Mouse (Mus musculus) gastrocnemius, postnatal 4 days (tissue): ENCODE measurements around the gene Copg2. TPM values are rescaled to one million over a fixed set of nuclear protein-coding genes. Genes with fewer than 3 reads are reported as not detected.

ENCODE experiments used
- DNase-seq, 2 experiments: peaks; one replicate each; pipeline ENCODE4 v3.0.0; 2021 to 2022; ENCODE audit warnings: low spot score in 2 of 2, mixed read lengths in 2 of 2
- total RNA-seq, 2 experiments: library from RNA; stranded (reverse); gene quantifications; 2 replicates each; pipeline ENCODE4 v1.2.3; 2021

The Copg2 gene
- total RNA-seq, 2 experiments from 2014 or later, result 43.7 to 44.4 TPM

DNA sequence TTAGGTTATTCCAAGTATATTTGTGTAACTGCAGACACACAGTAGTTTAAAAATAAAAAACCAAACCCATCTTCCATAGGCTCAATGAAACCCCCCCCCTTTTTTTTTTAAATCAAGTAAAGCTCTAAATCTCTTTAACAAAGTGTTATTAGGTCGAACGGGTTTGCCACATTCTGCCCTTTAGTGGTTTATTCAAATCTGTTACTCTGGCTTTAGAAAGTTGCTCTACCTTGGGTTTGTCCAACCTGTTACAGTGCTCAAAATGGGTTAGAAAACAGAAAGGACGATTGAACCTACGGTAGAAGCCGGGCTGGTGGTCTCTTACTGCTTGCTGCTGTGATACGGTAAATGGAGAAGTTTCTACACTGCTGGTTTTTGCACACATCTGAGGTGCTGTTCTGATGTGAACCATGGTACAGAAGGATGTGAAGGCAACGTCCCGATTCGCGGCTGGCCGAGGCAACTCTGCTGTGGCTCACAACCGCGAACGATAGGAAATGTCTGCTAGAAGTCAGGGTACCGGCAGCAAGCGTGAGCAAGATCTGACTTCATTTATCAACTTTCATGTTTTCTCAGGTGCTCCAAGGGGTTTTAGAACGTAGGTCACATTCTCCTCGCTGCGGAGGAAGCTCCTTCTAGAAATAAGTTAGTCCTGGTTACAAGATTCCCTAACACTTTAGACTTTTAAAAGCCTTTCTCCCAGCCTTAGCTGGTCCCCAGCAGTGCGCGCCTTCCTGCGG is 161.4 kb downstream of the Copg2 start:
- DNase-seq, result no peak

DNA sequence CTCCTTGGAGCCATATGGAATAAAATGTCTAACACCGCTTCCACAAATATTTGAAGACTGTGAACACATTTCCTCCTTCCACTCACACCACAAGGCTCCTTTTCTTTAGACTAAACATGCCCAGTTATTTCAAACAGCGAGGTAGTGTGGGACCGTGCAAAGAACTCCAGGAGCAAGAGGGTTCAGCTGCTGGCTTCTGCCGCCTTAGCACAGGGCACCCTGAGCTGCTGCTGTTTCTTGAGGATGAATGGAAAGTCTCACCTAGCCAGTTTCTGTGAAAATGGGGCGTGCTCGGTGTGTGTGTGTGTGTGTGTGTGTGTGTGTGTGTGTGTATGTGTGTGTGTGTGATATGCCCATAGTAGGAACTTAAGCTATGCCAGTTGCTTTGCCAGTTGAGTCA is 162.1 kb downstream of the Copg2 start:
- no peak for DNase-seq

DNA sequence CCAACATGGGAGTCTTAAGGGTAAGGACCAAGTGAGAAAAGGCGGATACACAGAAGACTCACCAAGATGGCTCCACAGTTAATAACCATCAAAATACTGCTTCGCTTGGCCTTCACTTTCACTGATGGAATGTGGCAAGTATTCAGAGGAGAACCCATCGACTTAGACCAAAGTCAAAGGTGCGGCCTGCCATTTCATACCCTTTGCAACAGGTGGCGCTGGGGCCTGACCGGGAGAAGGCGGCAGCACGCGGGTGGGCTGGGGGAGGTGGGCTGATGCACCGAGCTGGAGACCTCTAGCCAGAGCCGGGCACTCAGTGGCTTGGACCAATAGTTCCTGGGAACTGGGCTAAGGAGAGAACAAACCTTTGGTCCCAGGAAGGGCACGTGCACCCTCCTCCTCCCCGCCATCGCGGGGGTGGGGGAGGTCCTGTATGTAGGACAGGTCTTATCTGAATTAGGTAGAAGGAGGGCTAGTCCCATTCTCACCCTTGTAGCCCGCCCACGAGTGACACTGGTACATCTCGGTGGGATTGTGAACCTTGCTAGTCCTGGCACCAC is 163.9 kb downstream of the Copg2 start:
- DNase-seq, result no peak

DNA sequence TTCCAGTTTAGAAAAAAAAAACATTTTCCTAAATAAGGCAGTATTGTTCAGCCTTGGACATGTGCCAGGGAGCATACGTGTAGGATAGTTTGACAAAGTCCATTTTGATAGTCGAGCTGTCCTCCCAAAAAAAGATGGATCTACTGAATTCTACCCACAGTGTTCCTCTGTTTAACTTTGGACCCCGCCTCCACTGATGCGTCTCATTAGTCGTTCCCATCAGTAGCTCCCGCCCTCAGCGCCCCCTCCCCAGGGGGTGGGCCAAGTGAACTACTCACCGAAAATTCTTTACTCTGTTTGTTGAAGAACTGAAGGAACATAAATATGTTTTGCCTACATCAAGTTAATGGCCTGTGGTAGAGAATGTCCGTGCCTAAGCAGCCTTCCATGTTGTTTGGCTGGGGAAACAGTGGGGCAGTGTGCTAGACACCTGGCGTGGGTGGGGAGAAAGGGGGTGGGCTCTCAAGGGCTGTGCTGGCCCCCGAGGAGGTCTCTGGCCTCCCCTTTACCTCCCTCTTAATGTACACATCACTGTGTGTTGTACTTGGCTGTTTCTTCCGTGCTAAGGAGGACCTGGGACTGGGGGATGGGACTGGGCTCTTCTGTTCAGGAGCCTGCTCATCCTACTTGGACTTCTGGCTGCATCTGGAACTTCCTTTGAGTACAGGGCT is 166.2 kb downstream of the Copg2 start:
- no peak for DNase-seq

DNA sequence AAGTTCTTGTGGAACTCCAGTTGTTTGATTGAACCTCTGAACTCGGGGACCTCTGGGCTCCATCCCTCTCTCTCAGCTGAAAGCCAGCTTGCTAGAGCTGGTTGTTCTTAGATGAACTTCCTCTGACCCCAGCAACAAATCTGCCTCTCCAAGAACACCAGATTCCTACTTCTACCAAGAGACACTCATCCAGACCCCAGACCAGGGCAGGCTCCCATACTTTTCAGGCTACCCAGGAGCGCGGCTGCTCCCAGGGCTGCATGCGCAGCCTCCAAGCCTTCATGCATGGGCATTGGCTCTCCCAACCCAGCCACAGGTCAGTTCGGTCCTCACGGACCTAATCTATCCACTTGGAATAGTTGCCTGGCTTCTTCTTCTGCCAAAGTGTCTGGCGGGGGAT is 173.3 kb downstream of the Copg2 start, which contains the start of gene Mest:
TSS of gene Mest (plus strand) at position 217 of the 400 bp plus-strand sequence.
- no peak for DNase-seq

DNA sequence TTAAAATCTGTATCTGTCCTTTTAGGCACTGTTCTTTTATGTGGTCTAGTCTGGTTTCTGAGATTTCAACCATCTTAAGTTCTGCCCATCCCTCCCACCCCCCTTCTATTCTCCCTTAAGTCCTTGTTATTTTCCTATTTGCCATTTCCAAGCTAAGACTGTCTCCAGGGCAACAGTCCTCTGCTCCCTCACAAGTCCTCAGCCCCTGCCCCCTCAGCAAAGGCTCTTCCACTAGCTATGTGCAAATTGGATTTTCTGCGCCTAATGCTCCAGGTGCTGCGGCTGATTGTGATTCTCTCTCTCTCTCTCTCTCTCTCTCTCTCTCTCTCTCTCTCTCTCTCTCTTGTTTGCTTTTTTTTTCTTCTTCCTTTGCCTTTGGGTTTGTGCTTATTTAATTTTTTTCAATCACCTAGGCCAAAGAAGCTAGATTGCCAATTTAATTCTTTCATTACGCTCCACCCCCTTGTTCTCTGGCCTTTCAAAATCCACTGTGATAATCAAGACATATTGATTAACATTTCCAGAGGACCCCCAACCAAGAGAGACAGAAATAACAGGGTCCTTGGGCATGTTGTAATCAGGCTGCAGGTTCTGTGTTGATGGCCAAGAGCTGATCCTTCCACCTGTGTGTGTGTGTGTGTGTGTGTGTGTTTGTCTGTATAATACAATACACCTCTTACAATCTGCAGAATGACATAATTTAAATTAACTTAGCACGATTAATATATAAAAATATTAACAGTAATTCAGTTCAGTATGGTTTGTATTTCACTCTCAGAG is 174.0 kb downstream of the Copg2 start:
- no peak for DNase-seq

DNA sequence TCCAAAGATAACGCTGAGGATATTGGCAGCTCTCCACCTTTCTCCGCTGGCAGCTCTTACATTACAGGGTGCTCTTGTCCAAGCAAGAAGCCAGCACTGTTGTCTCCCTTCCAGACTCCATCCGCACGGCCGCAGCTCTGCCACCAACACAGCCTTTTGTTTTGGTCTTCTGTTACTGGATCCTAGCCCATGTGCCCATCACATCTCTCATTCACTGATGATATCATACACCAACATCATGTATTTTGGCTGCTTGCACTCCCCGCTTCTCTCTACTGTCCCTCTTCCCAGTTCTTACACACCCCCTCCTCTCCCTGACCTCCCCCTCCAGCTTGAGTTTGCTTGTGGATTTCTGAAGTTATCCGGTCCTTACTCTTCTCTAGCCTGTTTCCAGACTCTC is 179.8 kb downstream of the Copg2 start:
- DNase-seq, result no peak

DNA sequence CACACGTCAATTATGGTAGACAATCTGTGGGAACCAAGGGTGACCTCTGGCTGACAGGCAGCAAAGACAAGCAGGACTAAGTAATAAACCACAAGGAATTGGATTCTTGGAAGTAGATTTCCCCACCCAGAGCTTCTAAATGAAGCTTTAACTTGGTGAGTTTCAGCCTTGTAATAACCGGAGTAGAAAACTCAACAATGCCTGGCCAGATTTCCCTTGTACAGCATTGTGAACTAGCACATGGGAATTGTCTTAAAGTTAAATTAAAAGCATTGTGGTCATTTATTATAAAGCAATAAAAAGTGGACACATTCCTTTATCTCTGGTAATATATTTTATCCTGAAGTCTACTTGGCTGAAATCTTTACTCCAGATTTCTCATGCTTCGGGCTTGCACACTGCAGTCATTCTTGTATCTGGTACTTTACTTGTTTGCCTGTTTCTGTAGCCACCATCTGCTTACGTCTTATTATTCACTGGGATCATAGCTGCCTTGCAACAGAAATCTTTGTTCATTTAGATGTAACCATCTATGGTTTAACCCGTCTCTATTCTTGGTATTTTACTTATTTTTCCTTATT is 181.6 kb downstream of the Copg2 start:
- DNase-seq, result no peak

DNA sequence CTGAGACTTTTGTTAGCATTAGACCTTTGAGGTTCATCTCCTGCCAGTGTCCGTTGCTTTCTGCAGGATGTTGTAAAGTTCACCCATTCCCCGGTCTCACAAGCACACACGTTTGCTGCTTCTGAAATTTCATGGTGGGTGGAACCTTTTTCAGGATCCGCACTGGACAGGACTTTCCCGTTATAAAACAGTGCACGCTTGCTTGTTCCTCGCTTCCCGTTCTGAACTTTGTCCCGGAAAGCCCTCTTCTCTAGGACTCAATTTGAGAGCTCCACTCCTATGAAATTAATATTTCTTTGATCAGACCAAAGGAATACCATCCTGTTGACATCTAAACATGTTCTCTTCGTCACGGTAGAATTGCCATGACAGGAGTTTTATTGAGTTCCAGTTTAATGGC is 182.7 kb downstream of the Copg2 start:
- DNase-seq, result no peak

DNA sequence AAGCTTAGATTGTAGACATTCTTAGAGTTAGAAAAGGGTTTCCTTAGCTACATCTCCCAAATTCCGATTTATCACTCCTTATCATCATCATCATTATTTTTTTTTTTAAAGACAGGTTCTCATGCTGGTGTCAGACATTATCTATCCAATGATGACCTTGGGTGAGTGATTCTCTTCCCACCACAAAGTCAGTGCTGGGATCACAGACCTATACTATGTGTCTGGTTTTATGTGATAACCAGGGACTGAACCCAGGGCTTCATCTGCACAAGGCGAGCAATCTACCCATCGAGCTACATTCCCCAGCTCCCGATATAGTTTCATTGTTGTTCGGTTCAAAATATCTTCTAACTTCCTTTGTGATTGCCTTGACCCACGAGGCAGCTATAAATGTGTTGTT is 183.1 kb downstream of the Copg2 start:
- no peak for DNase-seq

DNA sequence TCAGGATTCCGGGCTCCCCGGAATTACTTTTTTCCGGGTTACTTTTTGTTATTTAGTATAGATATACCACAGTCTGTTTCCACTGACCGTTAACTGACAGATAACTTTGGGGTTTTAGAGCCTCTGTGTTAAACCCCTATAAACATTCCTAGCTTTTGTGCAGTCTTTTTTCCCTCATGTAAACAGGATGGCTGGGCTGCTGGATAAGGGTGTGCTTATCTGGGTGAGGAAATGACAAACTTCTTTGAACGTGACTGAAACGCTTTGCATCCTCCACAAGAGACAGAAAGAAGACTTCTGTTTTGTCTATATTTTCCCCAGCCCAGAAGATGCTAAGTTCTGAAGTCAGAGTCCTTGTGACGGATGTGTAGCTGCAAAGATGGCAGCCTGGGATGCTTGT is 184.1 kb downstream of the Copg2 start:
- no peak for DNase-seq

DNA sequence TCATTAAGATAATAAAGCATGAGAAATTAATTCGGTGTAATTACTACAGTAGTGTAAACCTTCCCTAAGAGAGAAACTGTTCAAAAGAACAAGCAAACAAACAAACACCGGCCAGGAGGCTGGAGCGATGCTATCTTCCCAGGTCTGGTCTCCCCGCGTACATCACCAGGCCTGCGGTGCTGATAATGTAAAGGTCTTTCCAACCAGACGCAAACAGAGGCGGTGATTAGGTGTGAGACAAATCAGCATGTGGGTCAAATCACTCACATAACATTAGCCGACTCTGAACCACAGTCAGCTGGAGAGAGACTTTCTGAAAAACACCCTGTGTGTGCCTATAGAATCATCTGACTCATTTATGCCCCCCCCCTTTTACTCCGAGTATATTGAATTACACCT is 185.2 kb downstream of the Copg2 start:
- no peak for DNase-seq

DNA sequence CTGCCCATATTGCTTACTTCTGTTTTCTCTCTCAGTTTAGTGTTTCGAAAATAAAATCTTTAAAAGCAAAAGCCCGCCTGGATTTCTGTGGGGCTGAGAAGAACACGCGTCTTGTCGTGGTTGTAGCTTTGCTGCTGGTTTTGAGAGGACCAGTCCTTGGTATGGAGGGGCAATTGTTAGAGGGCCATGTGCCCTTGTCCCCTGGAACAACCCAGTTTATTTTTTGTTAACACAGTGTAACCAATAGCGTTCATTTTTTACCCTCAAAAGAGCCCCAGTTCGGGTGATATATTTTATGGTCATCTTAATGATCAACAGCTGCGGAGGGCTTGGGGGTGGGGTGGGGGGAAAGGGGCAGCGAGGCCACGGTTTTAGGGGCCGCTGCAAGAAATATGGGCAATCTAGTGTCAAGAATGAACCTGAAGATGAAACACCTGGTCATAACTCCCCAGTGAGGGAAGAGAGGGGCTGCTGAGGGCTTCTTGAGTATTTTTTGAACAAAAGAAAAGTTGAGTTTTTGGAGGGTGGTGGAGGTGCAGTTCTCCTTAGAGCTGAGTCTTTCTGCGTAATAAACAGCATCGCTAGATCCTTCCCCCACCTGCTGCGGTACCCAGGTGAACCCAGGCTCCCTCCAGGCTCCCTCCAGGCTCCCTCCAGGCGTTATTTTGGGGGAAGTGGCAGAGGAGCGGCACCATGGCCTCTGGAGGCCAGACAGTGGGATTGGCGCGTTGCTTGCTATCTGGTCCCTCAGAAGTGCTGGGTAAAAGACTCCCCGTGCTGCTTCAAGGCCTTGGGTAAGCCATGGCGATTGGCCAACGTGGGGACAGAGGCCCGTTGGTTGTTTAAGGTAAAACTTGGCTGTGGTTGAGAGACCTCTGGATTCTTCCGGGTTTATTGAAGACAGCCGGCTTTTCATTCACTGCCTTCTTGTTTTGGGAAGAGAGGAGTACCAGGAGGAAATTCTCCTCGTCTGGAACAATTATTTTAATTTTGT is 185.9 kb downstream of the Copg2 start:
- DNase-seq, result no peak

DNA sequence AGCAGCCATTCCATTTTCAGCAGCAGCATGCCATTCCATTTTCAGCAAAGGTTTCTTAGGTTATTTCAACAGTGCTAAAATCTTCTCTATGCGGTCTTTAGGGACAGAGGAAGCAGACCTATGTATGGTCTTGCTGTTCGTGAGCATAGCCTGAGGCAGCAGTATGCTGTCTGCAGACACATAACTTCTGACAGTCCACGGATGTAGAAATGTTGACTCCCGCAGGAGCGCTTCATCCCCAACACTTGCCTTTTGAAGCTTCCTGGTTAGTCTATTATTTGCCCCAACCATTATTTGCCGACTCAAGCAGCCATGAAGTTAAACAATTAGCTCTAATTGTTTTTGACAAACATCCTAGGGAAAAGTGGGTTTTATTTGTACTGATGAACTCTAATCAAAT is 187.5 kb downstream of the Copg2 start:
- no peak for DNase-seq

DNA sequence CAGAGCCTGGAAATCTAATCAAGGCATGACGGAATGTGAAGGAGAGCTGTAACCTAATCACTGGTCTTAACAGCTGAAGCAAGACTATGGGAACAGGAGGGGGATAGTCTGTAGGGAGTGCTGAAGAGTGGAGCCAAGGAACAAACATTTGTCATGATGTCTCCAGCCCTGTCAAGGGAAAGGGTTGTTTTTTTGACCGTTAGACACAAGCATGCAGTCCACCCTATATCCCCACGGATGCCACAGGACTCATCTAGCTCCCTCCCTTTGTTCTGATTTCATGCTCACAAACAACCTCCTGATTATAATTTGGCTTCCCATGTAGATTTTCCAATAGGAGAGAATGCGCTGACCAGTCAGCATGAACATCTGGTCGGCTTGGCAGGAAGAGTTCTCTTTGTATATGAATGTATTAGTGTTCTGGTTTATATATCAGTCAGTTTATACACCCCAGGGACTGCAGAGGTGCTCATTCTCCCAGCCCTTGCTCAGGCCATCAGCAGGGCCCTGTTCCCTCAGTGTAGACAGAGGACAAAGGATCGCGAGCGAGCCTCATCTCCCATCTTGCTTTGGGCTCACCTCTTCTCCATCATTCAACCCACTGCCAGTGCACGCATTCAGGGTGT is 192.5 kb downstream of the Copg2 start:
- peak in 1 of 2 experiments; percentile 48 for DNase-seq

DNA sequence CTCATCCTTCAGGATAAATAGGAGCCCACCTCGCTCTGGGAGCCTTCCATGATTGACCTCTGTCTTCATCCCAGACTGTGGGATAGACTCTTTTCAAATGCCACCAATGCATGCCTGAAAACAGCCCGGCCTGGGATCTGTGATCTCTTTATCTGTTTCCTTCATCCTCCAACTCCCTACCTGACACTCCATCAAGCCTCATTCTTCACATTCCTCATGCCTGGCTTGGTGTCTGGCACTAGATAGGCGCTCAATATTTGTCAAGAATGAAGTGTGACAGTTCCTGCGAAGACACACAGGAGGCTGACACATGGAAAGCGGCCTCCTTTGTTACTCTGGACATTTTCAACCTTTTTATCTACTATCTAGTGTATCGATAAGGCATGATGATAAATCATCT is 193.1 kb downstream of the Copg2 start:
- no peak for DNase-seq

DNA sequence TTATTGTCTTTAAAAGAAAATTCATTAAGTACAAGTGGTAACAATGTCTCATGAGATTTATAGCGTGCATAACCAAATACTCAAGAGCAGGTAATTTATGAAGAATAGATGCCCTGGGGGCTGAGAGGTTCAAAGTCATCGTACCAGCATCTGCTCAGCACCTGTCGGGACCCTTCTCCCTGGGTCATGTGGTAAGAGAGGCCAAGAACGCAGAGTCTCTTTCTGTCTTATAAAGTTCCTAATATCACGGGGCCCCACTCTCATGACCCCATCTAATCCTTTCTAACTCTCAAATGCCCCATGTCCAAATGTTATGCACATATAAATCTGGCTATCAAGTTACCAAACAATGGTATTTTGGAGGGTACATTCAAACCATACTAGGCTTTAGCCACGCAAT is 193.7 kb downstream of the Copg2 start:
- no peak for DNase-seq

DNA sequence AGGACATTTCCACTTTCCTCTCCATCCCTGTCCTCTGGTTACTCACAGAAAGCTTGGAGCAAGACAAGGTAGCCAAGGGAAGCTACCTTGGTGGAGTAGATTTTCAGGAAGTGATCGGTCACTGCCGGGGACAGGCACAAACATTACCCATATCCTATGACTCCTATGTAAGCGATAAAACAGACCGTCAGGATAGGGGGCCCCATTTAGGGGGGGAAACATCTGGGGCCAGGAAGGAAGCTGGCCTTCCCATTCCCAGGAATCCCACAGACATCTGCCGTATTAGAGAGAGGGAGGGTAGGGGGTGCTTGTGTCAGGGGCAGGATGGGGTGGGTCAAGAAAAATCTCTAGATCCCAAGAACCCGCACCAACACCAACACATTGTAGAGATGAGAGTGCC is 196.4 kb downstream of the Copg2 start:
- no peak for DNase-seq

DNA sequence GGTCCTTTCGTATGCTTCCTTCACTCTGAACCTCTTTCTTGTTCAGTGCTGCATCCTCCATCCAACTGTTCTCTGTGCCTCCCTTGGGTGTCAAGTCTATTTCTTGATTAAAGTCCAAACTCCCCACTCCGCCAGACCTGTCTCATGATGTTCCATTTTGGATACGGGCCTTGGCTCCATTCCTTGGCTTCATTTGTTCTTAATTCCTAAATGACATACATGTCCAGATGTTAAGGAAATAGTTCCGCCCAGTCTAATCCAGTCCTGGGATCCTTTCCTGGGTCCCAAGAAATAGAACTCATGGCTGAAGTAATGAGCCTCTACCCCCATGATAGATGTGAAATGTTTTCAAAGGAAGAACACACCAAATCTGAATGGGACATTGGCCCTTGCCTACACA is 198.6 kb downstream of the Copg2 start:
- peak; percentile 40 to 64 for DNase-seq
